Mouse (Mus musculus) layer of hippocampus, postnatal 10 days (tissue): ENCODE data around the gene Gm17689. TPM values are rescaled to one million over a fixed set of nuclear protein-coding genes. Genes with fewer than 3 reads are reported as not detected.

Experiments
- DNase-seq, 2 experiments: peaks; one replicate each; pipeline ENCODE4 v3.0.0; 2021; ENCODE audit warnings: low spot score in 2 of 2
- long read RNA-seq: library from polyadenylated mRNA; stranded (forward); transcript quantifications from one replicate; pipeline ENCODE4 v2.0.0, GENCODE M21; 2023
- total RNA-seq, 2 experiments: library from RNA; stranded (reverse); gene quantifications; 2 replicates each; pipeline ENCODE4 v1.2.3; 2021

Gm17689 gene
- total RNA-seq, result not detected
- long read RNA-seq, result 0 reads

DNA sequence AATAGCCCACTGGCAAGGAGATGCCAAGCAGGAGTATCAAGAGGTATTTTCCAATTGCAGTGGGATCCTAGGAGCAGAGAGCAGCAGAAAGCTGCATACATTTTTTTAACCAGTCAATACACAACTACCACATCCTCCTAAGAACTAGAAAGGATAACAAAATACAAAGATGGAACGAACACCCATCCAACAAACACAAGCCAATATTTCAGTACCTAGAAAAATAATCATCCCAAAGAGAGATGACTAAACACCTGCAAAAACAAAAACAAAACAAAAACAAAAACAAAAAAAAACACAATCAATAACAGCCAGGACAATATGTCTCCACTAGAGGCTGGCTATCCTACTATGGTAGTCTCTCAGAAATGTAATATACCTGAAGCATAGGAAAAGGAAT lies at the start of gene Gm17689:
Gm17689 (minus strand) TSS at position 101 of the 400 bp plus-strand sequence.
- no peak for DNase-seq

GRCm38 (mm10) chr9:36541863-36542262 lies 40.6 kb downstream of the Gm17689 start, which contains the start of gene Gm5615:
Gene Gm5615, minus strand, starts transcription at chr9:36541963.
- no peak for DNase-seq

Other genes starting within 250 kb of the Gm17689 start
- not detected for gene Gm7257, start 150.8 kb downstream of the Gm17689 start, total RNA-seq
- gene Gm9513, start 107.0 kb downstream of the Gm17689 start, total RNA-seq, result not detected
- not detected for gene Gm5615, start 40.7 kb downstream of the Gm17689 start, total RNA-seq
- gene A630095E13Rik, start 60.7 kb upstream of the Gm17689 start, total RNA-seq, result not detected
- gene Acrv1, start 110.6 kb upstream of the Gm17689 start, total RNA-seq, result not detected
- 1 to 10 TPM; 3.7 to 4.6 TPM for gene Chek1, start 144.4 kb upstream of the Gm17689 start, total RNA-seq
- gene Stt3a, start 185.0 kb upstream of the Gm17689 start, total RNA-seq, result 10 to 100 TPM; 77.9 to 79.1 TPM
- 100 to 1,000 TPM; 108 TPM for gene Ei24, start 214.8 kb upstream of the Gm17689 start, total RNA-seq
- gene Fez1, start 239.2 kb upstream of the Gm17689 start, total RNA-seq, result 100 to 1,000 TPM; 344 to 347 TPM